Mouse (Mus musculus): Measurements from ENCODE around the gene C2cd2. TPM values are rescaled to one million over a fixed set of nuclear protein-coding genes. Genes with fewer than 3 reads are reported as not detected.
A peak's percentile ranks its signal among the peaks of the same experiment; 100 is the strongest.

C2cd2 gene
- polyA plus RNA-seq, 1 experiment from 2014 or later = 14.8 TPM

GRCm38 (mm10) chr16:97935815-97936214, 26.6 kb downstream of the C2cd2 start:
- Histone ChIP-seq H3K36me3 (no peaks in the 10 kb centered on the region), H3K9me3 (replicated peaks) (no peaks in the 10 kb centered on the region), H3K27me3 (ENCODE audit: low read depth, poor library complexity, severe bottlenecking) (no peaks in the 10 kb centered on the region), H3K27ac (no peak overlapping the region), H3K4me3 (no peak overlapping the region), H3K4me1 (no peaks in the 10 kb centered on the region)
- 86% methylated on average over 3 of the region's 3 CpGs for WGBS
- no peak for DNase-seq (ENCODE audit: low spot score)

GRCm38 (mm10) chr16:97930231-97930630, 32.2 kb downstream of the C2cd2 start:
- no peak for DNase-seq (ENCODE audit: low spot score)
- Histone ChIP-seq H3K27me3 (ENCODE audit: low read depth, poor library complexity, severe bottlenecking) (no peaks in the 10 kb centered on the region), H3K27ac (no peak overlapping the region), H3K4me1 (no peaks in the 10 kb centered on the region), H3K9me3 (replicated peaks) (no peaks in the 10 kb centered on the region), H3K36me3 (no peaks in the 10 kb centered on the region), H3K4me3 (no peak overlapping the region)

- no peaks in the 10 kb centered on the region for H3K4me1 ChIP-seq
- 76% methylated on average over 1 of the region's 1 CpGs for WGBS
- H3K36me3 ChIP-seq = no peaks in the 10 kb centered on the region
Observed at GRCm38 (mm10) chr16:97929520-97929919, 32.9 kb downstream of the C2cd2 start.

GRCm38 (mm10) chr16:97927331-97927938, 35.0 kb downstream of the C2cd2 start:
- Histone ChIP-seq H3K27ac (no peak overlapping the region), H3K4me1 (peaks cover 5% of the 10 kb centered on the region), H3K9me3 (replicated peaks) (no peaks in the 10 kb centered on the region), H3K36me3 (no peaks in the 10 kb centered on the region), H3K4me3 (no peak overlapping the region), H3K27me3 (ENCODE audit: low read depth, poor library complexity, severe bottlenecking) (no peaks in the 10 kb centered on the region)
- WGBS = 90% methylated on average over 3 of the region's 3 CpGs
- no peak for DNase-seq (ENCODE audit: low spot score)

More at GRCm38 (mm10) chr16:97929520-97929919, 32.9 kb downstream of the C2cd2 start:
- Histone ChIP-seq H3K27ac (no peak overlapping the region), H3K27me3 (ENCODE audit: low read depth, poor library complexity, severe bottlenecking) (no peaks in the 10 kb centered on the region), H3K9me3 (replicated peaks) (no peaks in the 10 kb centered on the region), H3K4me3 (no peak overlapping the region)
- DNase-seq (ENCODE audit: low spot score) = no peak

- Histone ChIP-seq H3K9me3 (replicated peaks) (no peaks in the 10 kb centered on the region), H3K36me3 (no peaks in the 10 kb centered on the region), H3K4me3 (no peak overlapping the region), H3K27me3 (ENCODE audit: low read depth, poor library complexity, severe bottlenecking) (no peaks in the 10 kb centered on the region), H3K27ac (no peak overlapping the region), H3K4me1 (peaks cover 12% of the 10 kb centered on the region)
- 85% methylated on average over 9 of the region's 9 CpGs for WGBS
- no peak for DNase-seq (ENCODE audit: low spot score)
Observed at GRCm38 (mm10) chr16:97926381-97926780, 36.0 kb downstream of the C2cd2 start.

GRCm38 (mm10) chr16:97925760-97926159, 36.6 kb downstream of the C2cd2 start:
- Histone ChIP-seq H3K4me1 (peaks cover 17% of the 10 kb centered on the region), H3K36me3 (no peaks in the 10 kb centered on the region), H3K27ac (no peak overlapping the region), H3K4me3 (no peak overlapping the region), H3K9me3 (replicated peaks) (no peaks in the 10 kb centered on the region), H3K27me3 (ENCODE audit: low read depth, poor library complexity, severe bottlenecking) (0 out of 2 replicates have a peak, but pooled peaks cover 3% of the 10 kb centered on the region)
- 86% methylated on average over 2 of the region's 2 CpGs for WGBS
- no peak for DNase-seq (ENCODE audit: low spot score)

GRCm38 (mm10) chr16:97923700-97924099, 38.7 kb downstream of the C2cd2 start:
- Histone ChIP-seq H3K27me3 (ENCODE audit: low read depth, poor library complexity, severe bottlenecking) (0 out of 2 replicates have a peak, but pooled peaks cover 3% of the 10 kb centered on the region), H3K4me1 (peaks cover 17% of the 10 kb centered on the region), H3K9me3 (replicated peaks) (no peaks in the 10 kb centered on the region), H3K4me3 (no peak overlapping the region), H3K36me3 (no peaks in the 10 kb centered on the region), H3K27ac (no peak overlapping the region)
- DNase-seq (ENCODE audit: low spot score) = no peak
- WGBS = 72% methylated on average over 1 of the region's 1 CpGs

DNA sequence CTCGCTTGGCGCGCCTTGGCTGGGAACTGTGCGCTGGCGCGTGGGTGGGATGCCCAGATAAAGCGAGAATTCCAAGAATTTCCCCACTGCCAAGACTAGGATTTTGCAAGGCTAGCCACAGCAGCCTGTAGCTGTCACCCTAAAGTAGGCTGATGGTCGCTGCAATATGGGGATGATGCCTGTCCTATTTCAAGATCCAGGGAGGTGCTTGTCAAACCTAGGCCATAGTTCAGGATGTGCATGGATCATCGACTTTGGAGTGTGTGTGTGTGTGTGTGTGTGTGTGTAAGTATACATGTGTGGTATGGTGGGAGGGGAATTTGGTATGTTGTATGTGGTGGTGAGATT, 39.6 kb downstream of the C2cd2 start:
- Histone ChIP-seq H3K9me3 (replicated peaks) (no peaks in the 10 kb centered on the region), H3K27me3 (ENCODE audit: low read depth, poor library complexity, severe bottlenecking) (0 out of 2 replicates have a peak, but pooled peaks cover 3% of the 10 kb centered on the region), H3K4me1 (peaks cover 17% of the 10 kb centered on the region), H3K4me3 (peak overlapping the region; percentile 69), H3K27ac (peak overlapping the region; percentile 86), H3K36me3 (no peaks in the 10 kb centered on the region)
- no peak for DNase-seq (ENCODE audit: low spot score)
- WGBS = under 1% methylated on average over 9 of the region's 9 CpGs

GRCm38 (mm10) chr16:97921961-97922778, 40.2 kb downstream of the C2cd2 start:
- no peaks in the 10 kb centered on the region for H3K36me3 ChIP-seq
- H3K4me3 ChIP-seq = peak overlapping the region; percentile 69
- under 1% methylated on average over 75 of the region's 75 CpGs for WGBS
- no peaks in the 10 kb centered on the region for H3K9me3 ChIP-seq (replicated peaks)
- H3K27ac ChIP-seq = peak overlapping the region; percentile 86
- H3K27me3 ChIP-seq (ENCODE audit: low read depth, poor library complexity, severe bottlenecking) = 0 out of 2 replicates have a peak, but pooled peaks cover 3% of the 10 kb centered on the region
- H3K4me1 ChIP-seq = peaks cover 17% of the 10 kb centered on the region
- peak; percentile 83 for DNase-seq (ENCODE audit: low spot score)

- H3K27ac ChIP-seq = no peak overlapping the region
- 86% methylated on average over 1 of the region's 1 CpGs for WGBS
- 0 out of 2 replicates have a peak, but pooled peaks cover 3% of the 10 kb centered on the region for H3K27me3 ChIP-seq (ENCODE audit: low read depth, poor library complexity, severe bottlenecking)
- H3K4me1 ChIP-seq = peaks cover 17% of the 10 kb centered on the region
- H3K4me3 ChIP-seq = no peak overlapping the region
- no peaks in the 10 kb centered on the region for H3K36me3 ChIP-seq
- H3K9me3 ChIP-seq (replicated peaks) = no peaks in the 10 kb centered on the region
- DNase-seq (ENCODE audit: low spot score) = no peak
Observed at GRCm38 (mm10) chr16:97920621-97921020, 41.8 kb downstream of the C2cd2 start.

- DNase-seq (ENCODE audit: low spot score) = no peak
- 0 out of 2 replicates have a peak, but pooled peaks cover 3% of the 10 kb centered on the region for H3K27me3 ChIP-seq (ENCODE audit: low read depth, poor library complexity, severe bottlenecking)
Observed at GRCm38 (mm10) chr16:97919793-97920192, 42.6 kb downstream of the C2cd2 start.

GRCm38 (mm10) chr16:97912873-97913272, 49.5 kb downstream of the C2cd2 start:
- Histone ChIP-seq H3K27me3 (ENCODE audit: low read depth, poor library complexity, severe bottlenecking) (no peaks in the 10 kb centered on the region), H3K4me3 (no peak overlapping the region), H3K27ac (no peak overlapping the region), H3K9me3 (replicated peaks) (no peaks in the 10 kb centered on the region), H3K4me1 (no peaks in the 10 kb centered on the region), H3K36me3 (no peaks in the 10 kb centered on the region)
- DNase-seq (ENCODE audit: low spot score) = no peak

More at GRCm38 (mm10) chr16:97919793-97920192, 42.6 kb downstream of the C2cd2 start:
- WGBS = 31% methylated on average over 2 of the region's 2 CpGs
- Histone ChIP-seq H3K4me1 (peaks cover 17% of the 10 kb centered on the region), H3K36me3 (no peaks in the 10 kb centered on the region), H3K4me3 (no peak overlapping the region), H3K27ac (no peak overlapping the region), H3K9me3 (replicated peaks) (no peaks in the 10 kb centered on the region)

- no peak for DNase-seq (ENCODE audit: low spot score)
- no peak overlapping the region for H3K27ac ChIP-seq
- H3K36me3 ChIP-seq = no peaks in the 10 kb centered on the region
- no peak overlapping the region for H3K4me3 ChIP-seq
- 97% methylated on average over 1 of the region's 1 CpGs for WGBS
- H3K9me3 ChIP-seq (replicated peaks) = no peaks in the 10 kb centered on the region
- no peaks in the 10 kb centered on the region for H3K27me3 ChIP-seq (ENCODE audit: low read depth, poor library complexity, severe bottlenecking)
- H3K4me1 ChIP-seq = no peaks in the 10 kb centered on the region
Observed at GRCm38 (mm10) chr16:97909356-97909755, 53.0 kb downstream of the C2cd2 start.

Measured in limb, embryonic 10.5 days (tissue).